Mouse (Mus musculus) left cerebral cortex, adult 8-10 months (tissue): ENCODE results near the gene Adssl1. TPM values are rescaled to one million over a fixed set of nuclear protein-coding genes. Genes with fewer than 3 reads are reported as not detected.

Experiments
- DNase-seq, 2 experiments: peaks; one replicate each; pipeline ENCODE4 v3.0.0; 2022; ENCODE audit warnings: low spot score in 2 of 2
- total RNA-seq, 4 experiments: library from RNA; stranded (reverse); gene quantifications; 2 replicates each; pipeline ENCODE4 v1.2.4; 2022

Adssl1 gene
- 10 to 100 TPM; 21.8 to 41.0 (median 28.6) TPM for total RNA-seq

DNA sequence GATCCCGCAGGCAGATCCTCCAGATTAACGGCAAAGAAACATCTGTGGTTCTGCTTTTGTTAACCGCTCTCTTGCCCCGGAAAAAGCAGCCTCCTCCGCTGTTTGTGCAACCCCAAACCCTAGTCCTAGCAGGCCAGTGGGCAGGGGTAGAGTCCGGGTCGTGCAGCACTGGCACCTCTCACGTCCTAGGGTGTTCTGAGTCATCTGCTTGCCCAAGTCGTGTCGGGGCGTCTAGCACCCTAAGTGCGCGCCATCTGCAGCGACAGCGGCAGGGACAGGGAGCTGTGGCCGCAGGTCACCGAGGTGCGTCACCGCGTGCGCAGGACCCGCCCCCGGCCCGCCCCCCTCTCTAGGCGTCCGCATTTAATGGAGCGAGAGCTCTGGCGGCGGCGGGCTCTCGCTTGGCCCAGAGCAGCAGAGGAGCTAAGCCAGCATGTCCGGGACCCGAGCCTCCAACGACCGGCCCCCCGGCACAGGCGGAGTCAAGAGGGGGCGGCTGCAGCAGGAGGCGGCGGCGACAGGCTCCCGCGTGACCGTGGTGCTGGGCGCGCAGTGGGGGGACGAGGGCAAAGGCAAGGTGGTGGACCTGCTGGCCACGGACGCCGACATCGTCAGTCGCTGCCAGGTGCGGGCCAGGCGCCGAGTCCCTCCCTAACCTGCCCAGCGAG lies at the start of gene Adssl1:
Gene Adssl1, plus strand, starts transcription at position 360 of the 668 bp plus-strand sequence.
- DNase-seq: no peak

DNA sequence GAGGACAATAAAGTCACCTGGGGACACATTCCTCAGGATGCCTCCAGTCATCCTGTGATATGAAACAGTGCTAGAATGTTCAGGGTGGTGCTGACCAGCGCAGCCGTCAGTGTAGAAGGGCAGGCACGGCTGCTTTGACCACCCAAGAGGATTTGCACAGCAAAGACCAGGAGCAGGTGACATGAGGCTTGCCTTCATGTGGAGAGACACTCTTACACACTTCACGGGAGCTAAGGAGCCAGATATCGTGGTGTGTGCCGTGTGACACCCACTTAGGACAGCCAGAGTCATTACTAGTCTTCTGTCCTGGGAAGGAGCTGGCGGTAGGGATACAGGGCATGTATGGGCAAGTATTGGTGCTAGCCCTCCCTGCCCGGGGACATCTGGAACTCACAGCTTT lies 49.7 kb upstream of the Adssl1 start:
- no peak for DNase-seq

DNA sequence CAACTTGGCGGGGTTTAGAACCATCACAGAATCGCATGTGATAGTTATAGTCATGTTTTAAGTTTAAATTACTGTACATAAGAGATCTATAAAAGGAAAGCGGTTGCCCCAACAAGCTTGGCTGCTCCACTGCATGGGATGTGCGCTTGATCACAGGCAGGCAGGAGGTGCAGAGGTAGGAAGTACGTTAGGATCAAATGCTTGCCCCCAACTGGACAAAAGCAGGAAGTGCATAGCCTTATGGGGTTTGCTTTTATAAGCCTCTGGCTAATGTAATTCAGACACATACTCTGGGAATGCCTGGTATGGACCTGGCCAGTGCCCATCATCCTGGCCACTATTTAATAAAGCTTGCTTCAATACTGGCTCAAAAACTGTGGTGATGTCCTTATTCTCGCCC lies 48.8 kb upstream of the Adssl1 start:
- no peak for DNase-seq

DNA sequence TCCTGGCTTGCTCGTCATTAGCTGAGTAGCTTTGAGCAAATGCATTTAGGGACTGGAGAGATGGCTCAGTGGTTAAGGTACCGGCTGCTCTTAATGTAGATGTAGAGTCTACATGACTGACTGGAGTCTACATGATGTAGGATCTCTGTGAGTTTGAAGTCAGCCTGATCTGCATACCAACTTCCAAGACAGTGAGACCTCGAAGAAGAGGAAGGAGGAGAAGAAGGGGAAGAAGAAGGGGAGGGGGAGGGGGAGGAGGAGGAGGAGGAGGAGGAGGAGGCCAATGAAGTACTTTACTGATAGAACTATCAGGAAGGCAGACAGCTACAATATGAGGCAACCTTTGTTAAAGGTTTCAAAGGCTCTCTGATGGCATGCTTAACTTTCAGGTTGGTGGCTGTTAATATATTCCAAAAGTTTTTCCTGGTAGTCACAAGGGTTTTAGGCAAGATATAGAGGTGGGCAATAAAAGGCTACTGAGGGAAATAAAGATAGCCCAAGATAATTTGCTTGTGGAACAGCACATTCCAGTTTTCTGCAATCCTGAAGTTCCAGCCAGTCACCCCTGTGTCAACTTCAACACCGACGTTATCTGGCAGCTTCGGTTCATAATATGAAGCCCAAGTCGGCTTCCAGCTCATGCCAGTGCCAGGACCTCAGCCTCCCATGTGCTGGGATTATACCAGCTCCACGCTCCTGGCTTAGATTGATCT lies 44.4 kb upstream of the Adssl1 start:
- no peak for DNase-seq

DNA sequence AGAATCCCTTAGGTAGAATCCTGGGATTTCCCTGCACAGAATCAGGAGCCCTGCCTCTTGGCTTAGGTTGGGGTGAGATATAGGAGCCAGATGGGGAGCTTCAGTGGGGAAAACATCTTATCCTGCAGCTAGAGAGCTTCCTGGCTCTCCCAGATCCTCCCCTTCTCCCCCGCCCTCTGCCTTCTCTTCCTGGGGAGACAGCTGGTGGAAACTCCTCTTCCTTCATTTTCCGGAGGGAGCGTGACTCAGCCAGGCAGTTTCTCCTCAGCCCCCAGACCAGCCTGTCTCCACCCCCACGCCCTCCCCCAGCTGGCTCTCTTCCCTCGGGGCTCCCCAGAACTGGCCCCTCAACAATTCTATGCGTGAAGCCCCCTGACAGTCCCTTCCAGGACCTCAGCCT lies 43.5 kb upstream of the Adssl1 start:
- DNase-seq: peak in 1 of 2 experiments; percentile 85

DNA sequence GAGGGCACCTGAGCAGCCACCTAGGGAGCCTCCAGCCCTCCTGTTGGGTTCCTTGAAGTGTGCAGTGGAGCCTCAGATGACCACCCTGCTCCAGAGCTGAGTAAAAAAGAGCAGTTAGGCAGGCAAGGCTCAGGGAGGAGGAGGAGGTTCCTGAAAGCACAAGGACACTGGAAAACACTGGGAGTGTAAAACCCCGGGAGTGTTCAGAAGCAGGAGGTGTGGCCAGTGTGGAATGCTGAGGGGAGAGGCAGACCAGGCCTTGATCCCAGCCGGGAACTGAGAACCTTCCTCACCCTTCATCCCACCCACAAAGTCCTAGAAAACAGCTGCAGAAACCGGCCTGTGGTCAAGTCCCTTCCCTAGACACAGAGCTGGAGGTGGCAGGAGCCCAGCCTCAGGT lies 43.1 kb upstream of the Adssl1 start:
- DNase-seq: no peak

DNA sequence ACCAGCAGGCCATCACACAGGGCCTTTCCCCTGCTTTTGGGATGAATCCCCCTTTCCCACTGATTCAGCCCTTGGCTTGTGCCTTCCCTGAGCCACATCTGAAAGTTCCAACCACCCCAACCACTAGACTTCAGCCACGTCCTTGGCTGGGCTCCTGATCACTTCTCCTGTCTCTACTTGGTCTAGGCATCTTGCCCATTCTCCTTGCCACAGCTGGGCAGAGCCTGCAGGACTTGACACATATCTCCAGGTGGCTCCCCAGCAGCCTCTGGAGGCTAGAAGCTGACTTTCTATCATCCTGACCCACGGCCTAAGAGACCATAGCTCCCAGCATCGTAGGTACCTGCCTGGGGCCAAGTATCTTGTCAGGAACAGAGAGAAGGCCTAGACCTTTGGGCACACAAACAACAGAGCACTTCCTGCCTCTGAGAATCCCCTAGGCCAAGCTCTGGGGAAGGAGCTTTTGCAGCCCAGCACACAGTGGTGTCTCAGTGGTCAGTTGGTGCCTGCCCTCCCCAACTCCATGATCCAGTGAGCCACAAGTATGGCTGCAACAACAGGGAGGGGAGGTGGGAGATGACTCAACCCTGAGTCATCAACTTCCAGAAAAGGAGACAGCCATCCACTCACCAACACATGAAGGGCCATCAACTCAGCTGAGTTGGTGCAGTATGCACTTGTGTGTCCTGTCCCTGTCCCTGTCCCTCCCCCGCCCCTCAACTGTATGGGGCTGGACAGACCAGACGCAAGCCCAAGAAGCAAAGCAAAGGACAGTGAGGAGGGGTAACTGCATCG lies 41.4 kb upstream of the Adssl1 start:
- DNase-seq: no peak

DNA sequence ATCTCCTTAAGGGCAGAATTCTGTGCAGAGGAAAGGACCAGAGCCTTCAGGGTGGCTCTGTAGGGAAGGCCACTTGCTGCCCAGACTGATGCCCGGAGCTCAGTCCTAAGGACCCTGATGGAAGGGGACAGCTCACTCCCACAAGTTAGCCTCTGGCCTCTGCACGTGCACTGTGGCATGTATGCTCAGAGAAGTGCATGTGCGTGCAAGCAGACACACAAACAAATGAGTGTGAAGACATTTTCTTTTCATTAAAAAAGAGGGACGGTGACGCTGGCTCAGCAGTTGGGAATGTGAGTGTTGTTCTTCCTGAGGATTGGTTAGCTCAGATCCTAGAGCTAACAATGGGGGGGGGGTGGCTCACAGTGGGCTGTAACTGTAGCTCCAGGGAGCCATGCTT lies 40.4 kb upstream of the Adssl1 start:
- DNase-seq: no peak

DNA sequence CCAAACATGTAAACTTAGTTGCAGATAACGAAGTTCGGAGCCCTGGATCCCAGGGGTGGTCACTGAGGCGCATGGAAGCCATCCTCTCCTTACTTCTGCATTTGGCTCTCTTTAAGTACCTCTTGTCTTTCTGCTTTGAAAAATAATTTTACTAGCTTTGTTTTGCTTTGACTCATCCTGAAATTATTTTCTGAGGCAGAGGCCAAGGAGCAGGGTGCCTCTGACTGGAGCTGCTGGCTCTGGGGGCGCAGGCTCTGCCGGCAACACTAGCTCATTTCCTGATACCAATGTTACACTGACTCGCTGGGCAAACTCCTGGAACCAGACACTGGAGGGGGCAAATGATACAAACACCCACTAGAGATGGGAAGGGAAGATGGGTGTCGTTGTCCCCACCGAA lies 39.9 kb upstream of the Adssl1 start:
- DNase-seq: no peak

DNA sequence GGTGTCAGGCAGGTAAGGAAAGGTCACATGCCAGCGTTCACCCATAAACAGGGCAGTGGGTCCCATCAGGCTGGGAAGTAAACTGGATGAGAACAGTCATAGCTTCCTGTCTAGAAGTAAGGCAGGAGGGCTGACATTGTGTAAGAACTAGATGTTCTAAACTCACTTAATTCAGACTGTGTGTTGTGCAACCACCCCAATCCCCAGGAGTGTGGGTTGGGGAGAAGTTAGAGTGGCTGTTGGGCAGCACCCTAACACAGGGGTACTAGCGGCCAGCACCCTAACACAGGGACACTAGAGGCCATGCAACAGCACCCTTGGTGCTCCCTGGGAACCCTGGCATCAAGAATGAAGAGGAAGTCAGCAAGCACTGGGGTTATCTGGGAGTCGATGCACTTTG lies 38.7 kb upstream of the Adssl1 start:
- DNase-seq: no peak

DNA sequence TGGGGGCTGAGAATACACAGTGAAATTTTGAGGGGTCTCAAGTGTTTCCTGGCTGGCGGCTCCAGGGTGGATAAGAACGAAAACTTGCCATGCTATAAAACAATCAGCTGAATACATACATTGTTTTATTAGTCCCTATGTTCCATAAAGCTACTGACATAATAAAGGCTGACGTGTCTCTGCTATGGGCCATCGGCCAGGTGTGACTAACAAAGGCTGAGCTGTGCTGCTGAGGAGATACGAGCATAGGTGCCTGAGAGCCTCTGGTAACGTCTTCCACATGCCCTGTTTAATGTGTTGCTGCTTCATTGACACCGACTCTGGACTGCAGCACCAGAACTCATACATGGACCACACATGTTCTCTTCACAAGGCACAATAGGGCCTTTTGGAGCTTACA lies 34.9 kb upstream of the Adssl1 start:
- DNase-seq: no peak

DNA sequence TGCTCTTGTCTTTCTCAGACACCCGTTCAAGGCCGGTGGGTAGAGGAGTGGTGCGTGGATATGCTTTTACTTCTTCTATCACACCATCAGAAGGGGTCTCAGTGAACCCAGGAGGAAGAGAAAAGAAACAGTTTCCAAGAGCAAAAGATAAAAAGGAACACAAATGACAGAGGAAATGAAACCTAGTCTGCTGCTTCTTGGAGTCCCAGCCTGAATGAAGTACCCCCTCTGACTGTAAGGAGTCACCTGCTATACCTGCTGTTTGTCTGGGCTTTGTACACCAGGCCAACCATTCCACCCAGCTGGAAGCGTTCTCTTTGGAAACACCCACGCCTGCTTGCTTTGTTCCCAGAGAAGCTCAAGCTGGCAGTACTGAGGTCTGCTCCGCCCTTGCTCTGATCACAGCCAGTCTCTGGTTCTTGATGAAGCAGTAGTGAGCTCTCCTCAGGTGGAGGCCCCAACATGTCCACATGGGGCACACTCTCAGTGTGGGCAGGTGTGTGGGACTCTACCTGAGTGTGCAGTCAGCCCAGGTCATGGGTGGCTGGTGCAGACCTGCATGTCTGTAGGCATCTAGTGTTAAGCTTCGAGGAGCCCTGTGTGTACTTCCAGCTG lies 33.8 kb upstream of the Adssl1 start:
- DNase-seq: no peak

DNA sequence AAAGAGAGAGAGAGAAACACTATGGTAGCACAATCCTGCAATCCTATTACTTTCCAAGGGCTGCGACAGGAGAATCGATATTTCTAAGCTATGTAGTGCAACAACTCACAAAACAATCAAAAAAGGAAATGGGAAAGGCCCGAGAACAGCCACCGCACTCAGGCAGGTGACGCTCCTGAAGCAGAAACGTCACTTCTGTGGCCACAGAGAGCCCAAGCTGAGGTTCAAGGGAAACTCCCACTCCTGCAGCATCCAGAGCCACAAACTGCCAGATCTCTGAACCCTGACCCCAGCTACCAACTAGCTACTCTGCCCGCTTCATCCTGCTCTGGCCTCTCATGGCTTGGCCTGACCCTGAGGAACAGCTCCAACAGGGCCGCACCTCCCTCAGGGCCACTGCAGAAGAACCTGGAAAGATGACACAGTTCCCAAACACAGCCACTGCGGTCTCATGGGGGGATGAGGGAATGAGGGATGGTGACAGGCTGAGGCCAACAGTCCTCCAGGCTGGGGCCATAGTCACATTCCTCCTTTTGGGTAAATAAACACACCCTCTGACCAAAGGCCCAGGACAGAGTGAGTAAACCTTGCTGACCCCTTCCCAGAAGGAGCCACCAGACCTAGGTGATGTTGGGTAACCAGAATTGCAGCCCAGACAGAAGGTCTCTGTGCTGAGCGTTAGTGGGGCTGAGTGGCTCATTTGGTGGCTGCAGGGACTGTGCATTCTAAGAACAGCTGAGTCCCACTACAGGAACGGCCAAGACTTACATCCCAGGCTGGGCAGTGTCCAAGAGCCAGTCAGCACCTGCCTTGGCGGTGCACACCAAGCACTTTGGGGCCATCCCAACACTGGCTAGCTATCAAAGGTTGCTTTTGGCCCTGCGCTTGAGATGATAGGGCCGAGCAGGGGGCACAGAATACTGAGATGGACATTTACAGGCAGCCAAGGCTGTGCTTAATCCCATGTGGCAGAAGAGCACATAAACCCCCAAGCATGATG lies 32.4 kb upstream of the Adssl1 start:
- DNase-seq: no peak

DNA sequence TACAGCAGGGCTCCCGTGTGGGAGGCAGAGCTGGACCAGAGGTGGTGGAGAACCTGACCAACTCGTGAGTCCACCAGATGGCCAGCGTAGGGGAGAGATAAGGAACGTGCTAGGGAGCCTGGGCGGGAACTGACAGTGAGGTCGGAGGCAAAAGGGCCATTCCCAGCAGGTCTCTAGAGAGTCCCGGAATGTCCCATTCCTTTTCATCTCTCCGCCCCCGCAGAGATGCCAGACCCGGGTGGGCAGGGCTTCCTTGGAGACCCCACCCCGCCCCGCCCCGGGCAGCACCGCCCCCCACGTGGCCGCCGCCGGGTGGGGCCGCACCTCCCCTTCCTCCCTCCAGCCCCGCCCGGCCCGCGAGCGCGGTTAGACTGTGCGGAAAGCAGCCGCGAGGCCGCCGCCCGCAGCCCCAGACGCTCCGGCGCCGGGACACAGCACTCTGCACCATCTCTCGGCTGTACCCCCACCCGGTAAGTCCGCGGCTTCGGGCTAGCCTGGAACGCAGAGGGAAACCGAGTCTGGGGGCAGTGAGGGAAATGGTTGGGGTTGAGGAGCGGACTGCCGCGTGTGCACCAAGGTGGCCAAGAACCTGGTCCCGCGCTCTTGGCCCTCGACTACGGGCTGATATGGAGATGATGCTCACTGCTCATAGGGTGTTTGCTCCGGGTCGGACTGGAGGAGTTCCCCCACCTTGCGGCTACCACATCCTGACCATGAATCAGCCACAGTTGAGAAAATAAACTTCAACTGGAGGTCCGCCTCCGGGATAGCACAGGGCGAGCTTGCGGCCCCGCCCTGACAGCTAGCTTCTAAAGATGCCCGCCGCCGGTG lies 31.2 kb upstream of the Adssl1 start, which contains the start of gene Inf2:
Gene Inf2, plus strand, starts transcription at position 359 of the 831 bp plus-strand sequence.
- DNase-seq: peak; percentile 67 to 86

DNA sequence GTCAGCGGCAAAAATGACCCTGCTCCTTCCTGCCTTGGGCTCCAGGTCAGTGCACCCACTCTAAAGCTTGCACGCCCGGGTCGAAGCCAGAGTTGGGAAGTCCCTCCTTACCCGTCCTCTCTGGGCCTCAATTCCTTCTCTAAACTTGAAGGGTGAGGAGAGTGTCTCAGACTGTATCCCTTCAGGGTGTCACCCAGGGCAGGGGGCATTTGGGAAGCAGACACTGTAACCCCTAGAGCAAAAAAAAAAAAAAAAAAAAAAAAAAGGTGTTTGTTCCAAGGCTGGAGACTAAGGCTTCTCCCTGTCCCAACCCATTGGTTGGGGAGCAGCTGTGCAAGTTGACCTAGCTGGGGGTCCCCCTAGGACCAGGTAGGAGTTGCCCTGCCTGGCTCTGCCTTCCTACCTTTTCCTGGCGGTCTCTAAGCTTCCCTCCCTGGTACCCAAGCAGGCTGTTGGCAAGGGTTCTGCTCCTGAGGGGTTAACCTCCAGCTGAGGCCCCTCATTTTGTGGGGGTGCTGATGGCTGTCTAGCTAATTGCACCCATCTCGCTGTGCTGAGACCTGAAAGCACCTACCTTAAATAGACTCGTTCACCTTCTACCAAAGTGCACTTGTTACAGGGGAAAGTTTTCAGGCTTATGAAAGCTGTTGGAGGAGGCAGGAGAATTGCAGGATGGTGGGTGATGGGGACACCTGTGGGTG lies 30.2 kb upstream of the Adssl1 start:
- DNase-seq: no peak

DNA sequence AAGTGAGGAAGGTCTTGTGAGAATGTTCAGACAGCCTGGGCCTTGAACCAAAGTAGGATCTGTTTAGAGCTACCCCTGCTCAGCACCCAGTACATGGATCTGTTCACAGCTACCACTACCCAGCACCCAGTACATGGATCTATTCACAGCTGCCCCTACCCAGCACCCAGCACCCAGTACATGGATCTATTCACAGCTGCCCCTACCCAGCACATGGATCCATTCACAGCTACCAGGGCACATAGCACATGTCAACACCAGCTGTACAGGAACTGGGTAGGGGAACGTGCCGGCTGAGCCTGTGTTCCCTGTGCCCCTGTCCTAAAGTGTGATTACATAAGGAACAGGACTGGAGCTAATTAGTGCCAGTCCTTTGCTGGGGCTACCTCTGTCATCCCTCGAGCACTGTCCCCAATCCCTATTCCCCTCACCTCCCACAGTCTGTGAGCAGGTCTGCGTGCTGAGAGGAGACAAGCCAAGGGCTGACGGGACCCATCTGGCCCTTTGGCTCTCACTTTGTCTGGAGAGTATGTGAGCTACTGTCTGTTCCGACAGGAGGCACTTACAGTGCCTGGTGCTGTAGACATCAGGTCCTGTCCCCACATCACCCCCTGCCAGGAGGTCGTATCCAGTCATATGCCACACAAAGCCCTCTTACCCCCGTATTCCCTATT lies 29.1 kb upstream of the Adssl1 start:
- DNase-seq: no peak

DNA sequence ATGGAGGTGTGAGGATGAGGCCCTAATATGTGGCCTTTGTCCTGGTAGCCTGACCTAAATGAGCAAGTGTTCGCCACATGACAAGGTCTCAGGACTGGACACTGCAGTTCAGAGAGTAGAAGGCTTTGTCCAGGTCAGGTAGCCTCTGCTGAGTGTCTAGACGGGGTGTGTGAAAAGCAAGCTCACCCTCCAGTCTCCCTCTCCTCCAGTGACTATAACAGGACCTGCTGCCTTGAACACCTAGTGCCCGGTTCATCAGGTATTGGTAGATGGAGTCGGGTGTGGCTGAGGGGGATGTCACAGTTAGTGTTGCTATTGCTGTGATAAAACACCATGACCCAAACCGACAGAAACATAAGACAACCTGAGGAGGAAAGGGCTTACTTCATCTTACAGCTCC lies 28.6 kb upstream of the Adssl1 start:
- no peak for DNase-seq

DNA sequence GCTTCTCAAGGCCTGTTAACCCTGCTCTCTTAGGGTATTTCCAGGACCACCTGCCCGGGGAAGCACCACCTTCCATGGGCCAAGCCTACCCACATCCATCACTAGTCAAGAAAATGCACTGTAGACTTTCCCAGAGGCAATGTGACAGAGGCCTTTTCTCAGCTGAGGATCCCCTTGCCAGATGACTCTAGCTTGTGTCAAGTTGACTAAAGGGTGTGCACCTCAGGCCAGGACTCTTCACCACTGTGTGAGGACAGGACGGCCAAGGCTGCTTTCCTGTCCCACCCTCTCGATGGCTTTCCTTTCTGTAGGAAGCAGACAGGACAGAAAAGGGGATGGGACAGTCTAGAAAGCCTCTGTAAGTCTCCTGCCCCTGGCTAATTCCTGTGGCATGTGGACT lies 28.1 kb upstream of the Adssl1 start:
- no peak for DNase-seq
